Mouse (Mus musculus): ENCODE measurements at regions not wholly inside any gene's neighbourhood (a gene's known extent, or its start where the extent isn't known, plus 50 kb on each side); places are given as distances from the start of the nearest gene placed in this dataset.

DNA sequence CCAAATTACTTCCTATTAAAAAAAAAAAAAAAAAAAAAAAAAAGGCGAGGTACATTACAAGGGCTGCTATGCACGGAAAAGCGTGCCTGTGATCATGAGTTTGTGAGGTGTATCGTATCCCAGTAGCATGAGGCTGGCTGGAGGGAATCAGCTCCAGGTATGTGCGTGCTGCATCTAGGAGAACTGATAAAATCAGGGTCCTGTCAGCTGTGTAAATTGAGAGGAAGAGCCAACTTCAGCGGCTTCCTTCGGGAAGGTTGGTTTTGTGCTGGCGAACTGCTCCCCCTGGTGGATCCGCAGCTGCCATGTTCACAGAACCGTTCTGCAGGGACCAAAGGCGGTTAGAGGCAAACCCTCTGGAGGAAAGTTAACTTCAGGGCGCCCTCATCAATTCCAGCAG, 60.8 kb upstream of the Gm10295 start:
- peak; percentile 84 for DNase-seq (ENCODE audit: low read depth, low spot score)

DNA sequence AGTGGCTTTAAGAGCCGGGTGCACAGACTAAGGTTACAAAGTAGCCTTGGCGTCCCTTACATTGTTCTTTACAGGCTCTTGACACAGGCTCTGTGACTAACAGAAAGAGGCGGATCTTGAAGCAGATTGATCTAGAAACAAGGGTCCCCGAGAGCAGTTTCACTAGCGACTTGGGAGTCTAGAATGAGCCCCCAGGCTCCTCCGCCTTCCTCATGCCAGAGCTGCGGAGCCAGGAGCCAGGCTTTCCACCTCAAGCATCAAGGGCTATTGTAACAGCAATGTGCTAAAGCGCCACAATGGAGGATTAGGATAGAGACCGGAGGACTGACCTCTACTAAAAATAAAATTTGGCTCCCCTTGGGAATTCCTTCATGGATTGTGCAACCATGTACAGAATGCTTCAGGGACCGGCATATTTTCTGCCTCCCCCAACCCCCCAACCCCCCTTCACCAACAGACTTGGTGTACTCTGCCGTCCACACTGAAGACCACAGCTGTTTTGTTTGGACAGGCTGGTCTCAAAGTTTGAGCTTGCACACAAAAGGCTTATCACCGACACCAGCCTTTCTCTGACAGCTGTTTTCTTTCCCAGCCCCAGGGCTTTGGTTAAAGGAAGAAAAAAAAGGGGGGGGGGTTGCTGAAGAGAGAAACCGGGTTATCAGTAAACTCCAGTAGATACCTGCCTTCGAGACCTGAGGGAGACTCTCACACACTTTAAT, 60.2 kb upstream of the Gm10295 start:
- DNase-seq (ENCODE audit: low read depth, low spot score), result peak; percentile 28

DNA sequence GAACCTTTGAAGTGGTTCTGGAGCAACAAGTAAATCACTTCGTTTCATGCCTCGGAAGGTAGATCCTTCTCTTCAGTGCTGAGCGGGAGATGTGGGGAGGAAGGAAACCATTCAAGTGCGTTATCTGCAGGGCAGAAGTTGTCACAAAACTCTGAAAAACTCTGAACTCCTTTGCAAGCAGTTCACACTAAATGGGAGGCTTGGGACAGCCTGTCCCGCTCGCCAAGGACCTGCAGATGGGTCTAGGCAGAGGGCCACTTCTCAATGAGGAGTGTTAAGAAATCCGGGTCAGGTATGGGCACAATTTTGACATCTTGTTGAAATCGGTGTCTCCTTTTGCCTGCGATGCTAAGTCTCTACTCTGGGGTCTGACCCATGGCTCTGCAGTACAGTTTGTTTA, 58.6 kb upstream of the Gm10295 start:
- DNase-seq (ENCODE audit: low read depth, low spot score), result no peak

DNA sequence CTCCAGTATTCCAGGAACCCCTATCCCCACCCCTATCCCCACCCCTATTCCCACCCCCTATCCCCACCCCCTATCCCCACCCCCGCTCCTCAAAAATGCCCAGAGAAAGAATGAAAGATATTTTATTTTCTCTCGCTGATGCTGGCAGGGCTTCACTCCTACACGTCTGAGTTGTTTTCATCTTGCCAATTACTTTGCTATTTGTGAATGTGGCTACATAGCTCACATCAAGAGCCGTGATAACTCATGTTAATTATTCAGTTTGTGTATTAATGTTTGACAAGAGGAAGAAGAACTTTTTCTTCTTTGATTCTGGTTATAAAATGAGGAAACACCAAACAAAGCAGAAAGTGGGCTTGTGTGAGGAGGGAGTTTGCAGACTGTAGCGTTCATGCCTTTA, 57.8 kb upstream of the Gm10295 start:
- DNase-seq (ENCODE audit: low read depth, low spot score), result no peak

DNA sequence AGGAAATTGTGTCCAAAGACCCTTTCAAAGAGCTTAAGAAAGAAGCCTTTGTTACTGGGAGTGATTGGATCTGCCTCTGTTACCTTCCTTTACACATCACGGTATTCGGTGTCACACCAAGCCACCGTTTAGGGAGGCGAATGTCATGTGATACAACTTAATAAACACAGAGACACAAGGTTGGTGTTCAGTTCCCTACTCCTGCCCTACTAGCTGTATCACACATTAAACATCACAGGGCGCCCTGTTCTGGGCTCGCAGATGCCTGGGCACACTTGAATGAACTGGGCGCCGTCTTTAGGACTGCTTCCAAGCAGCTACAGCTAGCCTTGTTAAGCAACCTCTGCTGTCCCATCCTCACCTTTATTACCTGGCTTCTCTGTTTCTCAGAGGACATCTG, 55.0 kb upstream of the Gm10295 start:
- no peak for DNase-seq (ENCODE audit: low read depth, low spot score)

Data from ZHBTc4 (cell line).